Mouse (Mus musculus): ENCODE measurements around the gene Abca12. TPM values are rescaled to one million over a fixed set of nuclear protein-coding genes. Genes with fewer than 3 reads are reported as not detected.

Abca12 gene
- total RNA-seq (2017): not detected in 2 replicates

DNA sequence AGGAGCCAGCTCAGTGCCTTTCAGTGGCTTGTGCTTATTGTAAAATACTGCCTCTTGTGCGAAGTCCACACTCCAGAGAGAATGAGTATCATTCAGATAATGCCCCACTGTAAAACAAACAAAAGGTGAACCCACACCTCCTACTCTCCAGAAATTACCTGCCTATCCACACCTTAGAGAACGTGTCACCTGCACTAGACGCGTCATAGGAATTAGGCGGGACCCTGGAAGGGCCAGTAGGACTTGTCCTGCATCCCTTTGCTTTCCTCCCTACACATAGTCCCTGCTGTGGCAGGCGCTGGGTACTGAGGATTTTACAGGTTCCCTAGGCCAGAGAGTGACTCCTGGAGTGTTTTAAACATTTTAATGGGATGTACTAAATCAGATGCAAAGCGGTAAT, at the start of gene Abca12:
Gene Abca12, minus strand, starts transcription at position 101 of the 400 bp plus-strand sequence.
- no peak for ATAC-seq (replicated peaks in 1 of 2; ENCODE audit: insufficient read depth in 1 of 2, low FRiP score in 2 of 2, low TSS enrichment in 1 of 2, low read depth in 1 of 2, poor library complexity in 2 of 2, severe bottlenecking in 2 of 2)

GRCm38 (mm10) chr1:71457961-71458360, 43.3 kb upstream of the Abca12 start:
- ATAC-seq (replicated peaks in 1 of 2; ENCODE audit: insufficient read depth in 1 of 2, low FRiP score in 2 of 2, low TSS enrichment in 1 of 2, low read depth in 1 of 2, poor library complexity in 2 of 2, severe bottlenecking in 2 of 2): no peak

- ATAC-seq (replicated peaks in 1 of 2; ENCODE audit: insufficient read depth in 1 of 2, low FRiP score in 2 of 2, low TSS enrichment in 1 of 2, low read depth in 1 of 2, poor library complexity in 2 of 2, severe bottlenecking in 2 of 2): no peak
Measured at GRCm38 (mm10) chr1:71447424-71447823, 32.7 kb upstream of the Abca12 start.

DNA sequence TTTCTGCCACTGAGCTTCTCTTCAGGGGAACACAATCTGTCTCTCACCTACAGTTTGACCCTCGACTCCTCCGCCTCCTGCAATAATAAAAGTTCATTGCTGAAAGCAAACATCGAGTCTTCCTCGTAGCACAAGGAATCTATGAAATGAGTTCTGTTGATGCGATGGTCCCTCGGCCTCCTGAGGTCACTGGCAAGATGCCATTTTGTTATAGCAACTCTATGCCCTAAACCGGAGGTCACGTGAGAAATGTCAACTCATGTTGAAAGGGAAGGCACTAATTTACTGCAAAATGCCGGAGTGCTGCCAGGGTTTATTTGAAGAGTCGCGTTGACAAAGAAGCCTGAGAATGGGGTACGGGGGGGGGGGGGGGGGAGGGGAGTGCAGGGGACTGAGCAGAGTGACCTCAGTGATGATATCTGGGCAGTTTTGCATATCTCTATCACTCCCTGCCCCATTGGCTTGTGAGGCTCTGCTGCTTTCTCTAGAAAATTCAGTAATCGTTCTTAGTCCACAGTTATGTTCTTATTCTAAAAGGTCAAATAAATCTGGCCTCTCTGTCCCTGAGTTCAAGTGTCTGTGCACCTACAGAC, 7.1 kb upstream of the Abca12 start:
- ATAC-seq (replicated peaks in 1 of 2; ENCODE audit: insufficient read depth in 1 of 2, low FRiP score in 2 of 2, low TSS enrichment in 1 of 2, low read depth in 1 of 2, poor library complexity in 2 of 2, severe bottlenecking in 2 of 2): no peak

DNA sequence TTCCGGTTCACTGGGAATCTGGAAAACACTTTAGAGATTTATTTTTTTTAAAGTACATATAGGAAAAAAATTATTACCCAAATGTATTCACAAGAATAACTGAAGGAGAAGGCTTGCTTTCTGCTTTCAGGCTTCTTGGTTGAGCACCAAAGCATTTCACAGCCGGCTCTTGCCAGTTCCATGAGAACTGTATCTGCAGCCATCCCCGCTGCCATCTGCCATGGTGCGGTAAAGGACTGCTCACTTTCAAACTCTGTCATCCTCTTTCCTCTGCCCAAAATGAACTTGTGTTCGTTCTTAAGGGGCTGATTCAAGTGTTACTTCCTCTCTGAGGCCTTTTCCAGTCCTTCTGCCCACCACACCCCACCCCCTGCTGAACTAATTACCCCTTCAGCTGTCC, 3.8 kb upstream of the Abca12 start:
- no peak for ATAC-seq (replicated peaks in 1 of 2; ENCODE audit: insufficient read depth in 1 of 2, low FRiP score in 2 of 2, low TSS enrichment in 1 of 2, low read depth in 1 of 2, poor library complexity in 2 of 2, severe bottlenecking in 2 of 2)

DNA sequence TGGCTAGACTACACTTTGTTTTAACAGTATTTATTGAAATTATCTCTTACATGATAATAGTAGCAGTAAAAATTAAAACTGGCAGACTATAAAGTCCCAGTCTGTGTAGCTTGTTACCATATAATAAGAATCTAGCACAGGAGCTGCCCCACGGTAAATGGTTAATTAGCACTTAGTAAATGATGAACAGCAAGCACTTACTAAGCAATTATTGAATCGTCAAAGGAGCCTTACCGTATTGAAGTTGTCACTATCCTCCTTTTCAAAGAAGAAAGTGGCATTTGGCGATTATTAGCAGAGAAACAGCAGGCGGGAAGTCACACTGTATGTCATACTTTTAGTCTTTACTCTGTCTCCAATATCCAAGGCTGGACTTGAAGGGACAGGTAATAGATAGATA, 3.2 kb upstream of the Abca12 start:
- no peak for ATAC-seq (replicated peaks in 1 of 2; ENCODE audit: insufficient read depth in 1 of 2, low FRiP score in 2 of 2, low TSS enrichment in 1 of 2, low read depth in 1 of 2, poor library complexity in 2 of 2, severe bottlenecking in 2 of 2)

- no peak for ATAC-seq (replicated peaks in 1 of 2; ENCODE audit: insufficient read depth in 1 of 2, low FRiP score in 2 of 2, low TSS enrichment in 1 of 2, low read depth in 1 of 2, poor library complexity in 2 of 2, severe bottlenecking in 2 of 2)
Measured at GRCm38 (mm10) chr1:71414084-71414483, 626 bp downstream of the Abca12 start.

DNA sequence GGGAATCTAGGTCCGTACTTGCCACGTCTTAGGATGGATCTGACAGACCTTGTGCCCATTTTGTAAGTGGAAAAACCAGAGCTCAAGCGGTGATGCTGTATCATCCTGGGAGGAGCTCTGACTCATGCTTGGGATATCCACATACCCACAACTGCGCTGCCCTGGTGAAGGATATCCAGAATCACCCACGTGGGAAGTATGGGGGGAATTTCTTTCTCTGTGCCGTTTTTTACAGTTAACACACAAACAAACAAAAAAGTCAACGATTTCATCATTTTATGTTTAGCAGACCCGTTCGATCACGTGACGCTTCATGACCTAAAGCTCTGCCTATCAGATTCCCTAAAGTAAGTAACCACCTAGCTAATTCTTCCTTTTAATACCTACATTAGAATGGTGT, 1.6 kb downstream of the Abca12 start:
- no peak for ATAC-seq (replicated peaks in 1 of 2; ENCODE audit: insufficient read depth in 1 of 2, low FRiP score in 2 of 2, low TSS enrichment in 1 of 2, low read depth in 1 of 2, poor library complexity in 2 of 2, severe bottlenecking in 2 of 2)

DNA sequence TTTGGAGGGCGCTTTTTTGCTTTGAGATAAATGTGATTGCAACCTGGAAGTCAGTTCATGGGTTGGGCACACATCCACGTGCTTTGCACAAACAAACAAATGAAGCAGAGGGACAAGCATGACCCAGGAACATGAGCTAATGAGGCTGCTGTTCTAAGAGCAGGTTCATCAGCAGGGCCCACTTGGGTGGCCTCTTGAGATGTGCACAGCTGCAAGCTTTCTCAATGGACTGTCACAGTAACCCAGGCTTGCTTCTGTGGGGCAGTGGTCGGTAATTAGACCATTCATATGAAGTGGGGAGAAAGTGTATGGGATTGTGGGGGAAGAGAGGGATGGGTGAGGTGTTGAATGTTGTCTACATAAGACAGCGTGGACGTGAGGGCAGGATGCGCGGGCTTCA, 7.0 kb downstream of the Abca12 start:
- no peak for ATAC-seq (replicated peaks in 1 of 2; ENCODE audit: insufficient read depth in 1 of 2, low FRiP score in 2 of 2, low TSS enrichment in 1 of 2, low read depth in 1 of 2, poor library complexity in 2 of 2, severe bottlenecking in 2 of 2)

DNA sequence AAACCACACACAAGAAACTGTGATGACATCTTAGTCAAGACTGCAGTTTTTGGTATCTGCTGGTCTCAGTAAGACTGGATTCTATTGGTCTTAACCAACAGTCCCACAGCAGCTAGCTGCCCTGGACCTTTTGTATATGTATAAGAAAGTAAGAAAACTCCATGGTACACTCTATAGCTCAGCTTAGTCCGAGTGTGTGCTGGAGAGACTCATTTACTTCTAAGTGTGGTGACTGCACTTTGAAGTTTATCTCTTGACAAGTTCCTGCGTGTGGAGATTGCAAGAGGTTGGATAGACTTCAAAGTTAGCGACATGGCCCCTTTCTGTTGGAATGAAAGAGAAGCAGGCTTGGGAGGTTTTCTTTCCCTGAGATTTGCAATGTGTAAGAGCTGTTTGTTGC, 17.1 kb downstream of the Abca12 start:
- no peak for ATAC-seq (replicated peaks in 1 of 2; ENCODE audit: insufficient read depth in 1 of 2, low FRiP score in 2 of 2, low TSS enrichment in 1 of 2, low read depth in 1 of 2, poor library complexity in 2 of 2, severe bottlenecking in 2 of 2)

DNA sequence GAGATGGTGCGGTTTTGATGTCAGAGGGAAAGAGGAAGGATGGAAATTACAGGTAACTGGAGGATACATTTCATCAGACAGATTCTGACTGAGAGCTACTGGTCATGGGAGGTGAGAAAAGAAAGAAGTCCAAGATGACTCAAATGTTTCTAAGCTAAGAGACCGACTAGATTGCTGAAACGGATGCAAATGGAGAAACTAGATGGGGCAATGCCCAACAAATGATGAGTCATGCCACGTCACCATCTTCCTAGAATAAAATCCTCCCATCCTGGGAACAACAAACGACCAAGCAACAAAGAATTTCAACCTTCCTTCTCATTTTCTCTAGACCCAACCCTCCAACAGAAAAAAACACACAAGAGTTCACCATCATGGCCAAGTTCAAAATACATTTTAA, 18.6 kb downstream of the Abca12 start:
- ATAC-seq (replicated peaks in 1 of 2; ENCODE audit: insufficient read depth in 1 of 2, low FRiP score in 2 of 2, low TSS enrichment in 1 of 2, low read depth in 1 of 2, poor library complexity in 2 of 2, severe bottlenecking in 2 of 2): no peak

DNA sequence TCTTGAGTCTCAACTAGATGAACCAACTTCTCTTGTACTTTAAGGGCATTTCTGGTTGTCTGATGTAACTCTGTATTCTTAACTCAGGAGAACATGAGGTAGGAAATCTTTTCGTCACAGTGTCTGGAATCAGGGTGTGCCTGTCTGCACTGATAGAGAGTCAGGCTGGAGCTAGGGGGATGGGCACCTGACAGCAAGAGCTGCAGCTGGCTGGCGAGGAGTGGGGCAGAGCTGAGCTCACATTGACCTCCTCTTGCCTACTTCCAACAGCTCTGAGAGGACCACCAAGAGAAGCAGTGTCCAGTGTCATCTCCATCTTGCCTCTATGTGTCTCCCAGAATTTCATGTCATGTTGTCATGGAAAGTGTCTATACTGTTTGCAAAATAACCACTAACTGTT, 20.5 kb downstream of the Abca12 start:
- no peak for ATAC-seq (replicated peaks in 1 of 2; ENCODE audit: insufficient read depth in 1 of 2, low FRiP score in 2 of 2, low TSS enrichment in 1 of 2, low read depth in 1 of 2, poor library complexity in 2 of 2, severe bottlenecking in 2 of 2)

GRCm38 (mm10) chr1:71393489-71393888, 21.2 kb downstream of the Abca12 start:
- ATAC-seq (replicated peaks in 1 of 2; ENCODE audit: insufficient read depth in 1 of 2, low FRiP score in 2 of 2, low TSS enrichment in 1 of 2, low read depth in 1 of 2, poor library complexity in 2 of 2, severe bottlenecking in 2 of 2): no peak

- ATAC-seq (replicated peaks in 1 of 2; ENCODE audit: insufficient read depth in 1 of 2, low FRiP score in 2 of 2, low TSS enrichment in 1 of 2, low read depth in 1 of 2, poor library complexity in 2 of 2, severe bottlenecking in 2 of 2): no peak
Measured at GRCm38 (mm10) chr1:71392463-71392862, 22.2 kb downstream of the Abca12 start.

DNA sequence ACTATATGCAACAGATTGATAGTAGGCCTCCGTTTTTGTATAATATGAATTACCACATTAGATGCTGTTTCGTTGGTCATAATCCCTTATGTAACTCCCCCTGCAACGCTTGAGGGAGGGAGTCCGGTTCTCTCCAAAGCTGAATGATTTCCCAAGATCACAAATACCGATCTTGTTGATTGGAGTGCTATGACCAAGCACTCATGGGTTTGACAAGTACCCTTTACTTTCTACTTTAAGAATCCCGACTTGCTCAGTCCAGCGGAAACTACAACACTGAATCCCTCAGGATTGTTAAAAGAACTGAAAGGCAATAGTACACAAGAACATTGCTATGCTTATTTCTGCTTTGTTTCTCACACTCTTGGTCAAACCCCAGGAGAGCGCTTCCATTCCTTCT, 28.1 kb downstream of the Abca12 start:
- ATAC-seq (replicated peaks in 1 of 2; ENCODE audit: insufficient read depth in 1 of 2, low FRiP score in 2 of 2, low TSS enrichment in 1 of 2, low read depth in 1 of 2, poor library complexity in 2 of 2, severe bottlenecking in 2 of 2): no peak

- ATAC-seq (replicated peaks in 1 of 2; ENCODE audit: insufficient read depth in 1 of 2, low FRiP score in 2 of 2, low TSS enrichment in 1 of 2, low read depth in 1 of 2, poor library complexity in 2 of 2, severe bottlenecking in 2 of 2): no peak
Measured at GRCm38 (mm10) chr1:71384098-71384497, 30.6 kb downstream of the Abca12 start.

GRCm38 (mm10) chr1:71373090-71373489, 41.6 kb downstream of the Abca12 start:
- ATAC-seq (replicated peaks in 1 of 2; ENCODE audit: insufficient read depth in 1 of 2, low FRiP score in 2 of 2, low TSS enrichment in 1 of 2, low read depth in 1 of 2, poor library complexity in 2 of 2, severe bottlenecking in 2 of 2): no peak

DNA sequence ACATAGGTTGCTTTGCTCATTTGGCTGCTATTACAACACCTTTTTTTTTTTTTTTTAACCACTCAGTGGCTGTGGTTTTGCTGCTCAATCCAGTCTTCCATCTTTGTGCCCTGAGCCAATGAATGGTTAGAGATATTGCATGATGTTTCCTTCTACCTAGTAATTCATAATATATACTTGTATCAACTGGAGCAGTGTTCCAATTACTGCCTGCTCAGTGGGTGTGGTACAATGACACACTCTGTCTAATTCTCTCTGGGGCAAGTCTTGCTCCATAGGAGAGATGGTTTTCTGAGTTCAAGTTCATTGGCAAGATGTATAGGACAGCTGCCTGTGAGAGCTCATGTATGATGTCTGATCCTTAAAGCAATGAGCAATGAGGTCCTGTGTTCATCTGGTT, 44.4 kb downstream of the Abca12 start:
- ATAC-seq (replicated peaks in 1 of 2; ENCODE audit: insufficient read depth in 1 of 2, low FRiP score in 2 of 2, low TSS enrichment in 1 of 2, low read depth in 1 of 2, poor library complexity in 2 of 2, severe bottlenecking in 2 of 2): no peak

DNA sequence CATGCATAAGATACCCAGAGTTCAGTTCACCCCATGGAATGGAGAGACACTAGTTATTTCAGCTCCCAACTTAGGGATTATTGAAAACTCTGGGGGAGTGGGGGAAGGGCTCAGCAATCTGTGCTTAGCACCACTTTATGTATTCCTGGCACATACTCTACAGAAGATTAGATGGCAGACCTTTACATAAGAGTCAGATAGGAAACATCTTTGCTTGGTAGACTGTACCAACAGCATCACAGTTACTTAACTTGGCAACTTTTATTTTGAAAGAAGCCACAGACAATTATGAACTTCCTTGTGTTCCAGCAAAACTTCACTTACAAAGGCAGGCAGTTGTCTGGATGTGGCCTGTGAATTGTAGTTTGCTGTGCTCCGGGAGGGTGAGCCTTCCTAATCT, 46.9 kb downstream of the Abca12 start:
- ATAC-seq (replicated peaks in 1 of 2; ENCODE audit: insufficient read depth in 1 of 2, low FRiP score in 2 of 2, low TSS enrichment in 1 of 2, low read depth in 1 of 2, poor library complexity in 2 of 2, severe bottlenecking in 2 of 2): no peak
